Mouse (Mus musculus) frontal cortex, postnatal 36 days (tissue): ENCODE data around the gene Csrp1.
A peak's percentile ranks its signal among the peaks of the same experiment; 100 is the strongest.

Experiments used
- DNase-seq, 2 experiments: peaks; one replicate each; pipeline ENCODE4 v3.0.0; 2022; ENCODE audit warnings: low spot score in 2 of 2

Gene Csrp1

DNA sequence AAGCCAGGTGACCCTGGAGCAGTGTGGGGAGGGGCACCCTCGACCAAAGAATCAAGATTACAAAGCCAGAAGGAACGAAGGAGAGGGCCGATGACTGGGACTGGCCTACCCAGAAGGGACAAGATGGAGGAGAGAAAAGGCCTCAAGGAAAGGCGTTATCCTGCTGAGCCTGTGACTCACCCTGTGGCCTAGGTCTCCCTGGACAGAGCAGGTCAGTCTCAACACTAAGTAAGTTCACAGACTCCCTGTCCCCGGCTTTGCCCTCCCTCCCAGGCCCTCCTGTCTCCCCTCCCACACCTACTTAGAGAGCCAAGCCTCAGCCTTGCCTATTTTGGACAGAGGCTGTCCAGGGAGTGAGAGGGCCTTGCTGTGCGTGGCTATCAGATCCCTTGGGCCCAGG is at the start of gene Csrp1:
TSS of gene Csrp1 (plus strand) at position 79 of the 400 bp plus-strand sequence.
- DNase-seq: no peak

DNA sequence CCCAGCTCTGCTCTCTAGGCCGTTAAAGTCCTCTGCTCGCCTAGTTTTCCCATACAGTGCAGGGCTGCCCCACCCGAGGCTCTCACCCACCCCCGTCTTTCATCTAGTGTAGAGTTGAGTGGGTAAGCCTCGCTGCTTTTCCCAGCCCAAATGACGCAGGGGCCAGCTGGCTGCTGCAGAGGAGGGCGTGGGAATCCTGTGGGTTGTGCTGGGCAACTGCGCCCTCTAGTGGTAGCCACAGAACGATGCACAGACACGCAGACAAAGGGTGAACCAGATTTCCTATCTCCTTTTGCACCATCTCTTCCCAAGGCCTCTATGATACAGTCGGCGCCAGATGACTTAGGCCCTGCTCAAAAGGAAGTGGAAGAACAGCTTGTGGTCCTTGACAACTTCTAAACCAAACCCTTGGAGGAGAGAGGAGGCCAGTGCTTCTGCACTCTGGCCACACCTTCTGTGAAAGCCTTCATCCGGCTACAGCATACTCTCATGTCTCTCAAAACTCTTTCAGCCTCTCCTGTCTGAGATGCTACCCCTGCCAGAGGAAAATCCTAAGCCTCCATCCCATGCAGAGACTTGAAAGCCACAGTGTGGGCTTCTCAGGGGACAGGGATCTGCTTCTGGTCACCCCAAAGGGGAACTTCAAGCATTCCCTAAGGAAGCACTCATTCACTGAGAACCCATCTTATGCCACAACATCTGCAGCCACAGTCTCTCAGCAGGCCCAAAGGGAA is 49.3 kb upstream of the Csrp1 start:
- DNase-seq: peak; percentile 89

DNA sequence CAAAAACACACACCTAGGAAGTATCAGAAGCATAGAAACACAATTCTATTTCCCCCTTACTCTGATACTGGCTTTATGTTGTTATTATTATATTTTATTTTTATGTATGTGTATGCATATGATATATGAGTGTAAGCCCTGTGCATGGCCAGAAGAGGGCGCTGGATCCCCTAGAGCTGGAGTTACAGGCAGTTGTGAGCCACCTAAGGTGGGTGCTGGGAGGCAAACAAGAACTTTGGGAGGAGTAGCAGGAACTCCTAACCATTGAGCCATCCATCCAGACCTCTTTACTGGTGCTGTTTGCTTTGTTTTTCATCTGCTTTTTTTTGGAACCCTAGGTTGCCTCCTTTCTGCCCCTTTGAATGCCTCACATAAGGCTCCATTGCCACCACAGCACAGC is 48.5 kb upstream of the Csrp1 start:
- no peak for DNase-seq

DNA sequence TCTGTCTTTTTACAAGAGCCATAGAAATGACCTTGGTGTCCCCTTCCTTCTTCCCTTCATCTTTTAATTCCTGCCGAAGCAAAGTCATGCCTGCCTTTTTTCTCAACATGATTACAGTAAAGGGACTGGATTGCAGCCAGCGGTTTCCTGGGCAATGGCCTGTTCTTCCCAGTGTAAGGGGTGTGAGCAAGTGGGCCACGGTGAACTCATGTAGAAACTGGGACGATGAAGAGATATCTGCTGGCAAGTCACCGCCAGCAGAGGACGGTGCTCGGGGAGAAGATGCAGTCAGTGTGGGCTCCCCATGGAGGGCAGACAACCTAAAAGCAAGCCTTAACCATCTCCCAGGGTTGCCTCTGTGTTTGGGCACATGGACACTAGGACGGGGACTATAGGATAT is 47.9 kb upstream of the Csrp1 start:
- no peak for DNase-seq

DNA sequence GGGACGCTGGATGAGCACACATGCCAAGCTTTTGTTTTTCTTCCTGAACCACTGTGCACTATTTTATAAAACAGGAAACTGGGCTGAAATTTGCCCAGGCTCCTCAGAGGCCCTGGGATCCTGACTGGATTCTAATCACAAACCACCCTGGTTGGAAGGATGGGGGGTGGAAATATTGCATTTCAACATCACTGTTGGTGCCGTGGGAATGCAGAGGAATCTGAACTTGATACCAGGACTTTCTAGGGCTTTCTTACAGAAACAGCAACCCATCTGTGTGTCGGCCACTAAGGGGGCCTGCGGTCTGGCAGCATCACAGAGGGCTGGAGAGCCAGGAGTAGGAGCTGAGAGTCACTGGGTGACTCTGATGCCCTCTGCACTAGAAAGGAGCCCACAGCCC is 47.5 kb upstream of the Csrp1 start:
- no peak for DNase-seq

DNA sequence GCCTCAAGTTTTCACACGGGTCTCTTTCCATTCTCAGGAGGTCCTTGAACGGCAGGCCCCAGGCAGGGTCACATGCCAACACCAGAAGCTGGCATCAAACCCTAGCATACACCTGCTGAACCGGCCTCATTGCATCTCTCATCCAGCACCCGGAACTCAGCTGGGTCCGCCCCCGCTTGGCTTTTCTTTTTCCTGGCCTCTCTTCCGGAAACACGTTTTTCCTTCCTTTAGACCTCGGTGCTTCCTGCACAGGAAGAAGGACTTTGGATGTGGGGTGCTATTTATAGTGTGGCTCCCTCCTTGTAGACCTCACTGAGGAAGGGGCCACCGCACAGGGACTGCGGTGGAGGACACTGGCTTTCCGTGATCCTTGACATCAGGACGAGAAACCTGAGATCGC is 46.4 kb upstream of the Csrp1 start:
- no peak for DNase-seq

DNA sequence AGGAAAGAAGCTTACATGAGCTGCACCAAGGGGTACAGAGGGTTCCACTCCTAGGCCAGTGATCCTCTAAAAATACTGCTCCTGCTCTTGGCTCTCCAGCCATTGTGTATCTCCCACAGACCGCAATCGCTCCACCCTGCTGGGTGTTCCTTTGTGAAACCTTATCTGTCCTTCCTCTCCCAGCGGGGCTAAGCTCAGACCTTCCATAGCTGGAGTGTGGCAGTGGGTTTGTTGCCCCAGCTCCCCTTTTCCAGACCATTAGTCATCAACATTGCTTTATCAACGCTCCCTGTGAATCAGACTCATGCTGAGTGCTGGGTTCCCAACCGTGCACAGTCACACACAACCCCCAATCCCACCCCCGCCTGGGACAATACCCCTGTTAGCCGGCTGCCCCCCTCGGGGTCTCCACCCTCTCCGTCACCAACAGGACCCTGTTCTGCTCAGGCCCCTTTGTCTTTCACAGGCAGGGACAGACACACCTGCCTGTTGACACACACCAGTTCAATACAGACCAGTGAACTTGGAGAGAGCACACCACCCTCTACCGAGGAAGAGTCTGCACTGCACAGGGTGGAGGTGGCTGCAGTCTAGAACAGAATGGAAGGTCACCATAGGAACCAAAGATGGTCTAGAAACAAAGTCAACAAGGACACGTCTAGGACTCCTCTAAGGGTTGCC is 44.3 kb upstream of the Csrp1 start:
- no peak for DNase-seq

DNA sequence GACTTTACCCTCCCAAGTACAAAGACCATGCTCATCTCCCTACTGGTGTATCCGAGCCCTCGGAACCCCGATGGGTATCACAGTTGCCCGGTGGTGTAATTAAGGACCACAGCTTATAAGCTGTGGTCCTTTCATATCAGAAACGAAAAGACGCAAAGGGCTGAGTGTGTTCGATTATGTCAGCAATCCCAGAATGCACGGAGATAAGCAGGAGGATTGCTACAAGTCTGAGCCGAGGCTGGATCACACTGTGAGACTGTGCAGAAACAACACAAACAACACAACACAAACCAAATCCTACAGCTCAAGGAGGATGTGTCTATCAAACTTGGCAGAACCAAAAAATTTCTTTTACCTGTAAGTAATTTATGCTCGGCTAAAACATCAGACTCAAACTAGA is 43.6 kb upstream of the Csrp1 start:
- DNase-seq: no peak

DNA sequence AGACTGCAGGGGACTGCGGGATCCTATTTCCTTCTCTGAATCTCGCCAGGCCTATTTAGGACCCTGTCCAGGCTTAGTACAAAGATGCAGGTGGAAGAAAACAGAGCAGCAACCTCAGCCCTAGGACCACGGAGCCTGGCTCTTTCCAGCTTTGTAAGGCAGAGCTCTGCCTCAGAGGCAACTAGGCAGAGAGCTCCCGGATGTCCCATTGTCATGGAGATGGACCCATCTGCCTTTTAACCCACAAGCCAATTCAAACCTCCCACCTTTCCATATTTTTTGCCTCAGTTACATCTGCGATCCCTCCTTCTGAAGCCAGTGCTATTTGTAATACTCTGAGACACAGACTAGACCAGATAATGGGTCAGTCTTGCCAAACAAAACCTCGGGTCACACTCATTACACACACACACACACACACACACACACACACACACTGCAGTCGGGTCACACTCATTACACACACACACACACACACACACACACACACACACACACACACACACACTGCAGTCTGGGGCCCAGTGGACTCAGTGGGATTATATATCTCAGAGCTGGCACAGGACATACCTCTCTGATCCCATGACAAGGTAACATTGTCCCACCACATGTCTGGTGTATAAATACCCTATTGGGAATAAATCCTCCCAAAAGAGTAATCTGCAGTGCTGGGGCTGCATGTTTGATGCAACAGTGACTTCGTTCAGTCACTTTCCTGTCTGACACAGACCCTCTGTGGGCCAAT is 42.8 kb upstream of the Csrp1 start:
- no peak for DNase-seq

DNA sequence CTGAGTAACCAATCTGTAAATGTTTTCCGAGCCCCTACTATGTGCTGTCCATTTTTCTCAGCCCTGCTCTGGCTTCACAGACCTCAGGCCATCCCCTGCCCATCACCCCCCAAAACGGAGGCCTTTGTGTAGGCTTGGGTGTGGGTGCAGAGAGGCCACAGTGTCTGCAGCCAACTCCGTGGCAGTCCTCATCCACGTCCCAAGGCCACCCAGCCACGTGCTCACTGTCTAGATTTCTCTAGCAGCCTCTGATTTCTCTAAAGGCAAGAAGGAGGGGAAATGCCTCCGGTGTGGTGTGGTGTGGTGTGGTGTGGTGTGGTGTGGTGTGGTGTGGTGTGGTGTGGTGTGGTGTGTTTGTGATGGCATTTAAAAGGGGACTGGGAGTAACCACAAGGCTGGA is 41.7 kb upstream of the Csrp1 start:
- DNase-seq: no peak

DNA sequence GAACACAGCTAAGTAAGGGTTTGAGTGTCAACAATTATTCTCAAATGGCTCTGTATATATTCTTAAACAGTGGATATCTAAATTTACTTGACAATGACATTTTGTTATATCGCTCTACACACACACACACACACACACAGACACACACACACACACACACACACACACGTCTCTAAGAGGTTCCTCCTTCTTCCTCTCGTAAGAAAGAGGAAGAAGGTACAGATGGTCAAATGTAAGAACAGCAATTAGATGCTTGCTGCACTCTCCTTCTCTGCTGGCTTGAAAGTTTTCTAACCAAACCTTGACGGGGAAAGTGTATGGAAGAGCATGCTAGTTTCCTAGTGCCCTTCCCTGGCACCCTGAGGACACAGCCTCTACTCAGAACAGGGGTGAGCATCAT is 39.1 kb upstream of the Csrp1 start:
- no peak for DNase-seq

DNA sequence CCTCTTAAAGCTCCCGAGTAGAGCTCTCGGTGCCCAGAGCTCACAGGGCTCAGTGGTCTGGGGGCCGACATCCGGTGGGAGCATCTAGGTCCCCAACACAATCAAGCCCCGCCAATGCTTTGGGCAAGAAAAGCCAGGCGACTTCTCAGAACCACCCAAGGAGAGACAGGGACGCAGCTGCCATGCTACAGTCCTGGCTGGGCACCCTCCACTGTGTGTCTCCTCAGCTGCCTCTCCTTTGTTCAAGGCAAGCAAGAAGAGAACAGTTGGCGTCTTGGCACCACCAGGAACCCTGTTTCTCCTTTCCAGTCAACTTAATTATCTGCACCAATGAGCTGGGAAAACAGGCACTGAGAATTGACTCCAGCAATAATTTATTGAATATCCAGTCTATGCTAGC is 38.7 kb upstream of the Csrp1 start:
- no peak for DNase-seq

DNA sequence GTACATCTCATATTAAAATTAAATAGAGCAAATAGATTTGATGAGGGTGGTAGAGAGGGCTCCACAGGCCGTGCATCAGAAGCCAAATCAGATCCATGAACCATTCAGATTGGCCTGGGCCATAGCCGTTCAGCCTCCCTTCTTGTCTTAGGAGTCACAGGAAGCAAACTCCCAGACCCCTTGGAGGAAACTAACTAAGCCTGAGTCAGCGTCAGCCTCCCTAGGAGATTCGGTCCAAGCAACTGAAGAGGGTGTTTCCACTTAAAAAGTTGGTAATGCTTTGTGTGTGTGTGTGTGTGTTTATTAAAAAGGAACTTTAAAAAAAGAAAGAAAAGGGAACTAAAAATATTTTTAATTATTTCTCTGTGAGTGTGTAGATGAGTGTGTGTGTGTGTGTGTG is 35.0 kb upstream of the Csrp1 start:
- DNase-seq: no peak

DNA sequence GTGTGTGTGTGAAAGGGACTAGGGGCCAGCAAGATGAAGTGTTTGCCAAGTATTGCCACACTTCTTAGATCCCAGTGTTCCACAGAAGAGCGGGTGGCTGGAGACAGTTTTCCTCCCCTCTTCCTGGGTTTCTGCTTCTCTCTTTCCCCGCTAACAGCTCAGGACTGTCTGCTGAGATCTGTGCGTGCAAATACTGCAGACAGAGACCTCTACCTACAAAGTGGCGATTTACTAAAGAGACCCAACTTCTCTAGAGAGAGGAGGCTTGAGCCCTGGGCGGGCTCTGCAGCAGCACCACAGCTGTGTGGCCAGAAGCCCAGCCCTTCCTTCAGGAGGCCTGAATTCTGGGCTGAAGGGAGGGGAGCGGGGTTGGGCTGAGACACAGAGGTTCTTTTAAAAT is 34.5 kb upstream of the Csrp1 start:
- no peak for DNase-seq

DNA sequence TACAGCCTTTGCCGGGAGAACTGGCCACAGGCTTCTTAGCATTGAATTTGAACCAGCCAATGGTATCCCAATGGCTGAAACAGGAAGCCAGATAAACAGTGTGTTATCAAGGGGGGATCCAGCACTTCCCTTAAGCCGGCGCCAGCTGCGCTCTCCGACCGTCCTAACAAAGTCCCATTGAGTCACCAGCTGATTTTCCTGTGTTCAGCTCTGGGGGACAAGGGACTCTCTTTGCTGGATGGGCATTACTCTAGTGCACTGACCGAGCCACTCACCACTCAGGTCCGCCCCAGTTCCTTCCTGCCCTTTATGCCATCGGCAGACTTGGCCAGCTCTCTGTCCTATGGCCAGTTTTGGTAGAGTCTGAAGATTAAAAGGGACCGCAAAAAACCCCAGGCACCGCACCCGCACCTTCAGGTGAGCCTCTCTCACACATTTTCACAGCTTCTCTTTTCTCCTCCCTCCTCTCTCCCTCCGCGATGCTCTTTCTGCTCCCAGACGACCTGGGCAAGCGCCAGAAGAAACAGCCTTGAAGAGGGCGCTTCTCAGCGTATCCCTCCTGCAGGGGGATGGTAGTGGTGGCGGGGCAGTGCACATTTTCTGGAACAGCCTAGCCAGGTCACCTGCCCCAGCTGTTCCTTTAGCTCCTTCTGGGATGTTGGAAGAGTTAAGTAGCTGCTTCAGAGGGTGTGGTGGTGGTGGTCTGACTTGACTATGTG is 32.9 kb upstream of the Csrp1 start:
- no peak for DNase-seq

DNA sequence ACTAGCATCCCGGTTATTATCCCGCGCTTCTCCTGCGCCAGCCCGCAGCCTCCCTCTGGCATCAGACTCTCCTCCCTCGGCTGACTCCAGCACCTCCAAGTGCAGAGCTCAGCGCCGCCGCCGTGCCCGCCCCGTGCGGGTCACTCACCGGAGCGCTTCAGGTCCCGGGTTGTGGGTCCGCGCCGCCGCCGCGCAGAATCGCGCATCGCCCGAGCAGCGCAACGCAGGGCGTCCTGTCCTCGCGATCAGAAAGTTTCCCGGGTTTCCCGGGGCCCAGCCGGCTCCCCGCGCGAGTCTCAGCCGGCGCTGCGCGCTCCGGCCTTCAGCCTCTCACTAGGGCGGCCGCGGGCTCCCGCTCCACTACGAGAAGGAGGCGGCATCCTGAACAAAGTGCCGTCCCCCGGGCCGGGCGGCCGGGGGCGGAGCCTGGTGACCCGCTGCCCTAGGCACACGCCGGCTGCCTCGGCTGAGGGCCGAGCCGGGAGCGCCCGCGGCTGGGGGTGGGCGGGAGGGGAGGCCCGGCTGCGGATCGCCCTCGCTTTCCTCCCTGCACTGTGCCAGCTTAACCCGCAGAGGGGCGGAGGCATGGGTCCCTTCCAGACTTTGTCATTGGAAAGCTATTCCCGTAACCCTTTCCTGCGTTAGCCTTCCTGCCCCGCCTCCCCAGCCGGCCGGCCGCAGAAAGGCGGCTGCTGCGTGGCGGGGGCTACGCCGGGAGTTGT is 31.9 kb upstream of the Csrp1 start:
- peak in 1 of 2 experiments; percentile 46 for DNase-seq

DNA sequence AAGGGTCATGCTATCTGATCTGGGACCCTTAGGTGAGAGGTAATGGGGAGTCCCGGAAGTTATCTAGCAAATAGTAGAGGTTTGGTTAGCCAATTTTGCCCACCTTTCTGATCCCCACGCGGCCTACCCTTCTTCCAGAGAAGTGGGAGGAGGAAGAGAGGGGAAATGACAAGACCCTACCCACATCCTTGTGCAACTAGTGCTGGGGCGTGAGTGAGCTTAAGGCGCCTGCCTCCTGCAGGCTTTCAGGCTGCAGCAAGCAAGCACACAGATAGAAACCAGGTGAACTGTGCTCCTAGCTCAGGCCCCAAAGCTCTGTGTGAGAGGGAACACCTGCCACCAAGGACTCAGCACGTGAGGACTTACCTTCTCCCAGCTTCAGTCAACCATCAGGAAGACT is 31.2 kb upstream of the Csrp1 start:
- no peak for DNase-seq

DNA sequence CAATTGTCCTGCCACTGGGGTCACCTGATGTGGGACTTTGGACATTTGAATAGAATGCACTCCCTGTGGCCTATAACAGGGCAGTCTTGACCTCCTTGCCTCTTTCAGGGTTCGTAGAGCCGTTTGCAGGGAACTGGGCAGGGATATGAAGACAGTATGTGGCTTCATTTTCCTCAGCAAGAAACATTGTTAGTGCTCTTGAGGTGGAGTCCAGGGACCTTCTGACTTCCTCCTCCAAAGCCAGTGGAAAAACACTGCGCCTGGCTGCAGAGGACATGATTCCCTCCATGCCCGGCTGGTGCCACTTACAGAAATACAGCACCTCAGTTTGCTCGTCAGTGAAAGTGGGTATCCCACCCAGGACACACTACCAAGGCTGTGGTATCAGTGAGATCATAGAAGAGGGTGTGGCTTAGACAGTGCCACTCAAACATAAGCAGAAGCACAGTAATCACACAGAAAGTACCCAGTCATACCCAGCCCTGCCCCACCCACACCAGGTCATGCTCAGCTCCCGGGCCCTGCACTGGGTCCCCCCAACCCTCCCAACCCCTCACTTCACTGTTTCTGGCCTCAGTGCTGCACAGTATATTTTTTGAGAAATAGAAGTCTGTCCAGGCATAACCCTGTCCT is 29.0 kb upstream of the Csrp1 start:
- no peak for DNase-seq

DNA sequence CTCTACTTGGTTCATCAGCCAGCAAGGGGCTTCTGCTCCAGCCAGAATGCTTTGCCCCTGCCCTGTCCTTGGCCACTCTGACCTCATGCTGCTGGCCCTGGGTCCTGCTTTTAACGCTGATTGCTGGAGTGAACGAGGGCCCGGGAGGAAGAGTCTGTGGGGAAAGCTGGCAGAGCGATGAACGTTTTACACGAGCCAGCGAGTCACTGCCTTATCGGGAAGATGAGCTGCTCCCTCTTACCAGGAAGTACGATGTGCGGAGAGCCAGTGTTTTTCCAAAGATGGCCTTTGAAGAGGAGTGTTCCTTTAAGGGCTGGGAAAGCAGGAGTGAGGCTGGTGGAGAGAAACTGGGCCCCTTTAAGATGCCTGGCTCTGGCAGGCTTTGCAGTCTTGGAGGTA is 28.4 kb upstream of the Csrp1 start:
- DNase-seq: no peak

DNA sequence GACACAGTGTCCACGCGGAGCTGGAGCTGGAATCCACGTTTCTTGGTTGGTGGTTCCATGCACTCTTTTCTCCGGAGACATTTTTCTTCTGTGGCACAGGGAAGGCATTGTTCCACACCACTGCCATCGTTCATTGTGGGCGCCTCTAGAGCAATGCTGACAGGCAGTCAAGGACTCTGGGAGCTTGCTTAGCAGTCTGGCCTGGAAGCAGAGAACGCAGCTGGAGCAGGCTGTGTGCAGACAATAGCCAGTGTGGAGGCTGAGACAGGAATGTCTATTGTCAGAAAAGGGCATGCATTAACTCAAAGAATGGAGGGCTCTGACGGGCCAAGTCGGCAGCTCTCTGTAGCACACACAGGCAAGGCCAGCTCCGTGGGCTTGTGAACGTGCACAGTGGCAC is 25.7 kb upstream of the Csrp1 start:
- DNase-seq: no peak

DNA sequence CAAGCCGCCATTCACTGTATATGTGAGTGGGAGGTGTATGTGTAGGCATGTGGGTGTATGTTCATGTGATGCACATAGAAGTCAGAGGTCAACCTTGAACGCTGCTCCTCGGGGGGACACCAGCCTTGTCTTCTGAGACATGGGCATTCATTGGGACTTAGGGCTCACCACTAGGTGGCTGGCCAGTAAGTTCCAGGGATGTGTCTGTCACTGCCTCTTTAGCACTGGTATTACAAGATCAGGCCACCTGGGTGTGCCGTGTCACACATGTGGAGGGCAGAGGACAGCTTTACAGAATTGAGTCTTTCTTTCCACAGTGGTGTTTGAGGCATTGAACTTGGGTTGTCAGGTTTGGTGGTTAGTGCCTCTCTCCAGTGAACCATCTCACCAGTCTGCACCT is 22.4 kb upstream of the Csrp1 start:
- no peak for DNase-seq
